Mouse (Mus musculus): ENCODE results near the gene Gm49358. TPM values are rescaled to one million over a fixed set of nuclear protein-coding genes. Genes with fewer than 3 reads are reported as not detected.

Gm49358 gene
- total and polyA plus RNA-seq, 3 experiments: 2.0 TPM; not detected in 2

GRCm38 (mm10) chr10:86761236-86761635, 2.5 kb upstream of the Gm49358 start:
- no peaks in the 10 kb centered on the region for H3K27me3 ChIP-seq (replicated peaks)
- H3K9ac ChIP-seq (ENCODE audit: insufficient read depth, low read depth): no peak overlapping the region
- dilution Hi-C loops (cut with MboI; ENCODE audit: extremely low pct_ligation_motif_present, extremely low pct_unique_long_range_greater_than_20kb, low sequenced_read_pairs): no loop called here
- no peak overlapping the region for H3K4me2 ChIP-seq (ENCODE audit: insufficient read depth, low read depth, poor library complexity, severe bottlenecking)
- TF ChIP-seq BHLHE40 (IDR thresholded peaks at IDR 0.05; ENCODE audit: low read depth, low read length): no peak
- no peak overlapping the region for H3K27ac ChIP-seq (ENCODE audit: insufficient read depth, low read depth)
- peaks cover 6% of the 10 kb centered on the region for H3K9me3 ChIP-seq (replicated peaks; ENCODE audit: low read length)
- in situ Hi-C loops (cut with MboI; ENCODE audit: low pct_ligation_motif_present, low pct_unique_long_range_greater_than_20kb, low sequenced_read_pairs): no loop called here
- peaks cover 0 to 2% of the 10 kb centered on the region in 2 experiments for H3K36me3 ChIP-seq (replicated peaks in 1 of 2; ENCODE audit: control insufficient read depth in 1 of 2, insufficient read depth in 1 of 2, low read length in 1 of 2)
- peaks cover 19 to 53% of the 10 kb centered on the region in 2 experiments for H3K4me1 ChIP-seq (ENCODE audit: control insufficient read depth in 1 of 2, insufficient read depth in 2 of 2)
- no peak overlapping the region for H3K4me3 ChIP-seq (replicated peaks in 1 of 3; ENCODE audit: low read depth in 2 of 3, low read length in 2 of 3, poor library complexity in 1 of 3)
- DNase-seq (ENCODE audit: extremely low read depth): no peak
- H3K79me2 ChIP-seq (replicated peaks; ENCODE audit: control insufficient read depth, extremely low read depth, insufficient read depth, poor library complexity, severe bottlenecking): no peaks in the 10 kb centered on the region

- peaks cover 6% of the 10 kb centered on the region for H3K9me3 ChIP-seq (replicated peaks; ENCODE audit: low read length)
- H3K4me2 ChIP-seq (ENCODE audit: insufficient read depth, low read depth, poor library complexity, severe bottlenecking): no peak overlapping the region
- H3K36me3 ChIP-seq (replicated peaks in 1 of 2; ENCODE audit: control insufficient read depth in 1 of 2, insufficient read depth in 1 of 2, low read length in 1 of 2): peaks cover 0 to 2% of the 10 kb centered on the region in 2 experiments
- H3K4me3 ChIP-seq (replicated peaks in 1 of 3; ENCODE audit: low read depth in 2 of 3, low read length in 2 of 3, poor library complexity in 1 of 3): no peak overlapping the region
- dilution Hi-C loops (cut with MboI; ENCODE audit: extremely low pct_ligation_motif_present, extremely low pct_unique_long_range_greater_than_20kb, low sequenced_read_pairs): no loop called here
- no peaks in the 10 kb centered on the region for H3K27me3 ChIP-seq (replicated peaks)
- in situ Hi-C loops (cut with MboI; ENCODE audit: low pct_ligation_motif_present, low pct_unique_long_range_greater_than_20kb, low sequenced_read_pairs): no loop called here
- no peak overlapping the region for H3K9ac ChIP-seq (ENCODE audit: insufficient read depth, low read depth)
- H3K27ac ChIP-seq (ENCODE audit: insufficient read depth, low read depth): no peak overlapping the region
- TF ChIP-seq E2F4 (IDR thresholded peaks at IDR 0.05; ENCODE audit: insufficient replicate concordance, low read depth, low read length) (no peak), EP300 (IDR thresholded peaks at IDR 0.05; ENCODE audit: low read length) (no peak), NELFE (IDR thresholded peaks at IDR 0.05; ENCODE audit: low read depth, low read length) (no peak), BHLHE40 (IDR thresholded peaks at IDR 0.05; ENCODE audit: low read depth, low read length) (no peak), UBTF (IDR thresholded peaks at IDR 0.05; ENCODE audit: low read depth, low read length) (no peak), NRF1 (IDR thresholded peaks at IDR 0.05; ENCODE audit: low read depth, low read length) (no peak), ETS1 (conservative IDR thresholded peaks at IDR 0.05; ENCODE audit: low read depth, low read length) (no peak), CTCF (conservative IDR thresholded peaks at IDR 0.05 in 1 of 2, IDR thresholded peaks at IDR 0.05 in 1 of 2; ENCODE audit: low read depth in 2 of 2, low read length in 2 of 2) (no peak), SIN3A (IDR thresholded peaks at IDR 0.05; ENCODE audit: low read length) (no peak), CHD1 (IDR thresholded peaks at IDR 0.05; ENCODE audit: low read depth, low read length) (no peak), USF1 (IDR thresholded peaks at IDR 0.05; ENCODE audit: low read depth, low read length) (no peak), ELF1 (IDR thresholded peaks at IDR 0.05; ENCODE audit: low read depth, low read length) (no peak)
- no peaks in the 10 kb centered on the region for H3K79me2 ChIP-seq (replicated peaks; ENCODE audit: control insufficient read depth, extremely low read depth, insufficient read depth, poor library complexity, severe bottlenecking)
- peaks cover 12 to 51% of the 10 kb centered on the region in 2 experiments for H3K4me1 ChIP-seq (ENCODE audit: control insufficient read depth in 1 of 2, insufficient read depth in 2 of 2)
- DNase-seq (ENCODE audit: extremely low read depth): no peak
Observed at GRCm38 (mm10) chr10:86761722-86762383, 1.9 kb upstream of the Gm49358 start.

- no peak overlapping the region for H3K4me3 ChIP-seq (replicated peaks in 1 of 3; ENCODE audit: low read depth in 2 of 3, low read length in 2 of 3, poor library complexity in 1 of 3)
- H3K9ac ChIP-seq (ENCODE audit: insufficient read depth, low read depth): no peak overlapping the region
- H3K9me3 ChIP-seq (replicated peaks; ENCODE audit: low read length): peaks cover 6% of the 10 kb centered on the region
- in situ Hi-C loops (cut with MboI; ENCODE audit: low pct_ligation_motif_present, low pct_unique_long_range_greater_than_20kb, low sequenced_read_pairs): no loop called here
- H3K79me2 ChIP-seq (replicated peaks; ENCODE audit: control insufficient read depth, extremely low read depth, insufficient read depth, poor library complexity, severe bottlenecking): no peaks in the 10 kb centered on the region
- H3K36me3 ChIP-seq (replicated peaks in 1 of 2; ENCODE audit: control insufficient read depth in 1 of 2, insufficient read depth in 1 of 2, low read length in 1 of 2): peaks cover 0 to 2% of the 10 kb centered on the region in 2 experiments
- no peak for TF ChIP-seq E2F4 (IDR thresholded peaks at IDR 0.05; ENCODE audit: insufficient replicate concordance, low read depth, low read length)
- TF ChIP-seq BHLHE40 (IDR thresholded peaks at IDR 0.05; ENCODE audit: low read depth, low read length): no peak
- TF ChIP-seq ZC3H11A (IDR thresholded peaks at IDR 0.05; ENCODE audit: low read depth, low read length): no peak
- no peak overlapping the region for H3K27ac ChIP-seq (ENCODE audit: insufficient read depth, low read depth)
- no peak overlapping the region for H3K4me2 ChIP-seq (ENCODE audit: insufficient read depth, low read depth, poor library complexity, severe bottlenecking)
- DNase-seq (ENCODE audit: extremely low read depth): no peak
- no peaks in the 10 kb centered on the region for H3K27me3 ChIP-seq (replicated peaks)
- H3K4me1 ChIP-seq (ENCODE audit: control insufficient read depth in 1 of 2, insufficient read depth in 2 of 2): peaks cover 8 to 46% of the 10 kb centered on the region in 2 experiments
- dilution Hi-C loops (cut with MboI; ENCODE audit: extremely low pct_ligation_motif_present, extremely low pct_unique_long_range_greater_than_20kb, low sequenced_read_pairs): no loop called here
Observed at GRCm38 (mm10) chr10:86762384-86762730, 1.4 kb upstream of the Gm49358 start.

Data from CH12.LX (cell line).